Comparison of ENCODE assay signal across 9 mouse cellular contexts in genomic region chr10:95193875-95194281, GRCm38 (mm10).
DNase-seq lines count a peak whose midpoint lies in the region; ATAC-seq and TF ChIP-seq lines count a peak whose summit lies in the region.
"Had no signal": no experiment of that assay in that cellular context is flagged by ENCODE, and none has a peak within 500 bp of the region (broad histone marks: within the 10 kb centered on the region; RNA-seq: fewer than 3 reads in every experiment).

No protein-coding gene starts in this region.

- no peak for TF ChIP-seq EP300 in stomach, postnatal 0 days (optimal IDR thresholded peaks at IDR 0.05)

- no peak overlapping the region for H3K4me3 ChIP-seq in heart, embryonic 13.5 days
- no peak overlapping the region for H3K4me3 ChIP-seq in stomach, postnatal 0 days (ENCODE audit: low read depth, low read length)
- H3K4me3 ChIP-seq in forebrain, embryonic 11.5 days (ENCODE audit: low read depth, low read length): no peak overlapping the region
- H3K4me3 ChIP-seq in forebrain, embryonic 12.5 days (replicated peaks): no peak overlapping the region

- peak overlapping the region; percentile 48; the same call in 1 of the 2 replicates for H3K9ac ChIP-seq in heart, embryonic 13.5 days
- no peak overlapping the region for H3K9ac ChIP-seq in stomach, postnatal 0 days (ENCODE audit: low read length)
- H3K9ac ChIP-seq in forebrain, embryonic 11.5 days (ENCODE audit: low read length): no peak overlapping the region
- H3K9ac ChIP-seq in forebrain, embryonic 12.5 days: no peak overlapping the region

- TF ChIP-seq CTCF in stomach, postnatal 0 days (IDR thresholded peaks at IDR 0.05; ENCODE audit: low read depth): no peak

- 41% methylated on average over 11 of the region's 11 CpGs for WGBS in heart, embryonic 13.5 days
- 49% methylated on average over 11 of the region's 11 CpGs for WGBS in stomach, postnatal 0 days
- WGBS in forebrain, embryonic 11.5 days: 74% methylated on average over 11 of the region's 11 CpGs
- 80% methylated on average over 11 of the region's 11 CpGs for WGBS in forebrain, embryonic 12.5 days

- H3K27me3 ChIP-seq in heart, embryonic 13.5 days (replicated peaks): no peaks in the 10 kb centered on the region
- H3K27me3 ChIP-seq in stomach, postnatal 0 days (ENCODE audit: control insufficient read depth, insufficient read depth, low read length): no peaks in the 10 kb centered on the region
- H3K27me3 ChIP-seq in forebrain, embryonic 11.5 days (ENCODE audit: control insufficient read depth, insufficient read depth, low read length): no peaks in the 10 kb centered on the region
- H3K27me3 ChIP-seq in forebrain, embryonic 12.5 days: no peaks in the 10 kb centered on the region

- peak; percentile 61 for DNase-seq in ovary, postnatal 36 days (ENCODE audit: low spot score)
- DNase-seq in ovary, postnatal 14 days (ENCODE audit: low spot score): no peak
- DNase-seq in kidney, postnatal 4 days: peak; percentile 53 to 59
- DNase-seq in stomach, postnatal 0 days (ENCODE audit: low spot score): no peak
- no peak for DNase-seq in forebrain, embryonic 11.5 days (ENCODE audit: low spot score)

- peak overlapping the region; percentile 73 for H3K27ac ChIP-seq in heart, embryonic 13.5 days (replicated peaks)
- H3K27ac ChIP-seq in stomach, postnatal 0 days (replicated peaks): 0 out of 2 replicates have a peak overlapping the region, but pooled peaks have one; percentile 40
- H3K27ac ChIP-seq in forebrain, embryonic 11.5 days (ENCODE audit: low read depth, low read length): no peak overlapping the region
- no peak overlapping the region for H3K27ac ChIP-seq in forebrain, embryonic 12.5 days

- no peak for ATAC-seq in heart, embryonic 13.5 days (ENCODE audit: extremely low read depth, insufficient number of reproducible peaks, low FRiP score, low TSS enrichment)
- ATAC-seq in stomach, postnatal 0 days (ENCODE audit: low FRiP score, low TSS enrichment): peak; percentile 38; the same call in 1 of the 2 replicates
- ATAC-seq in megakaryocyte progenitor cell, adult 5-6 weeks (replicated peaks; ENCODE audit: poor library complexity): no peak
- ATAC-seq in forebrain, embryonic 11.5 days (replicated peaks; ENCODE audit: low FRiP score): no peak
- ATAC-seq in forebrain, embryonic 12.5 days (ENCODE audit: low FRiP score): no peak
- ATAC-seq: hindbrain, embryonic 16.5 days had no signal

- peaks cover 3% of the 10 kb centered on the region for H3K36me3 ChIP-seq in heart, embryonic 13.5 days
- no peaks in the 10 kb centered on the region for H3K36me3 ChIP-seq in stomach, postnatal 0 days (ENCODE audit: control insufficient read depth, insufficient read depth, low read length)
- H3K36me3 ChIP-seq in forebrain, embryonic 11.5 days (ENCODE audit: control insufficient read depth, insufficient read depth, low read length): no peaks in the 10 kb centered on the region
- H3K36me3 ChIP-seq in forebrain, embryonic 12.5 days (replicated peaks): no peaks in the 10 kb centered on the region

- peaks cover 3% of the 10 kb centered on the region; the same call in 1 of the 2 replicates for H3K9me3 ChIP-seq in heart, embryonic 13.5 days
- H3K9me3 ChIP-seq in stomach, postnatal 0 days (ENCODE audit: control insufficient read depth, low read length): no peaks in the 10 kb centered on the region
- H3K9me3 ChIP-seq in forebrain, embryonic 11.5 days (ENCODE audit: control insufficient read depth, low read length): no peaks in the 10 kb centered on the region
- peaks cover 3% of the 10 kb centered on the region; the same call in 1 of the 2 replicates for H3K9me3 ChIP-seq in forebrain, embryonic 12.5 days

- peak overlapping the region; percentile 42 for H3K4me2 ChIP-seq in heart, embryonic 13.5 days
- H3K4me2 ChIP-seq in stomach, postnatal 0 days (replicated peaks; ENCODE audit: low read depth): peak overlapping the region; percentile 21
- H3K4me2 ChIP-seq in forebrain, embryonic 11.5 days (ENCODE audit: low read depth, low read length, severe bottlenecking): no peak overlapping the region
- H3K4me2 ChIP-seq in forebrain, embryonic 12.5 days: no peak overlapping the region

- H3K4me1 ChIP-seq in heart, embryonic 13.5 days: peaks cover 53% of the 10 kb centered on the region
- H3K4me1 ChIP-seq in stomach, postnatal 0 days (replicated peaks; ENCODE audit: control insufficient read depth, insufficient read depth): 0 out of 2 replicates have a peak, but pooled peaks cover 3% of the 10 kb centered on the region
- no peaks in the 10 kb centered on the region for H3K4me1 ChIP-seq in forebrain, embryonic 11.5 days (replicated peaks; ENCODE audit: control insufficient read depth, insufficient read depth, low read length)
- H3K4me1 ChIP-seq in forebrain, embryonic 12.5 days: no peaks in the 10 kb centered on the region

Comparison
In these comparisons a context has a peak if more than half of its experiments do, and no peak if none do; other contexts are left out.
1. DNase-seq: peak in ovary, postnatal 36 days (single experiment) and kidney, postnatal 4 days (2 of 2); none in ovary, postnatal 14 days (single experiment), stomach, postnatal 0 days (single experiment) and forebrain, embryonic 11.5 days (single experiment).
2. H3K27ac ChIP-seq: peak in heart, embryonic 13.5 days (single experiment) and stomach, postnatal 0 days (single experiment); none in forebrain, embryonic 11.5 days (single experiment) and forebrain, embryonic 12.5 days (single experiment).
3. H3K4me2 ChIP-seq: peak in heart, embryonic 13.5 days (single experiment) and stomach, postnatal 0 days (single experiment); none in forebrain, embryonic 11.5 days (single experiment) and forebrain, embryonic 12.5 days (single experiment).